Mouse (Mus musculus): ENCODE data around the gene Cmss1. TPM values are rescaled to one million over a fixed set of nuclear protein-coding genes. Genes with fewer than 3 reads are reported as not detected.

Cmss1 gene
- polyA plus RNA-seq, 1 experiment: 36.3 TPM

DNA sequence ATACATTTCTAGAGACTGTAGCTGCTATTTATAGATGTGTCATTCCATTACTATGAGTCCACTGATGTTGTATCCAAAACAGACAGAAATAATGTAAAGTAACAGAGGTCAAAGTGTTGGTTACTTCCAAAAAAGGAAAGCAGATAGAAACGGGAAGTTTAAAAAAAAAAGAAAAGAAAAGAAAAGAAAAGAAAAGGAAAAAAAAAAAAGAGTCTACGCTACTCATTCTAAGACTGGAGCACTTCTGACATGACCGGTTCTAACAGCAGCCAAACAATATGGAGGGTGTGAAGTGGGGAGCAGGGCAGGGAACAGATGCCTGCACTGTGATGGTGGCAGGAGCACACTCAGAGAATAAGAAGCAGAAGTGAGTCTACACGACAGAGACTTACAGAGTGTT, 78.2 kb downstream of the Cmss1 start:
- no peak for TF ChIP-seq FLI1 (IDR thresholded peaks at IDR 0.05; ENCODE audit: low read length)
- no peak for TF ChIP-seq GATA1 (IDR thresholded peaks at IDR 0.05; ENCODE audit: borderline replicate concordance, low read length)
- Histone ChIP-seq H3K4me1 (peaks cover 40% of the 10 kb centered on the region), H3K36me3 (replicated peaks; ENCODE audit: low read length) (no peaks in the 10 kb centered on the region), H3K4me3 (replicated peaks) (no peak overlapping the region), H3K27me3 (replicated peaks) (no peaks in the 10 kb centered on the region), H3K9me3 (no peaks in the 10 kb centered on the region)

- H3K27me3 ChIP-seq (replicated peaks): no peaks in the 10 kb centered on the region
Measured at GRCm38 (mm10) chr16:57526893-57527292, 79.8 kb downstream of the Cmss1 start.

DNA sequence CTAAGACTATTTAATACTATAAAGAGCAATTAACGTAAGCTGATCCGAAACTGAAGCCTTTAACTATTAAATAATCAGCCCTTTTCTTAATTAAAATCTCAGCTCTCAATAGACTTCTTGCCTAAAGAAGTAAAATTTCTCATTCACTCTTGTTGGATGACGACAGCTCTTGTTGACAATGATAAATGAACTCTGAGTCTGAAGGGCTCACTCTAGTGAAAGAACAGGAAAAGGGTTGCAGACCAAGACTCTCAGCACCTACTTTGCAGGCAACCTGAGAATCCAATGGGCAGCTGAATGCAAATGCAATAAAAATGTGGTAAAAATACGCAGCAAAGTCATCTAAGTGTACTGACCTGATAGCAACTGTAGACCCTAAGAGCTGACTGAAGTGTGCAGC, 81.2 kb downstream of the Cmss1 start:
- Histone ChIP-seq H3K36me3 (replicated peaks; ENCODE audit: low read length) (no peaks in the 10 kb centered on the region), H3K27me3 (replicated peaks) (no peaks in the 10 kb centered on the region), H3K4me3 (replicated peaks) (no peak overlapping the region), H3K9me3 (no peaks in the 10 kb centered on the region), H3K4me1 (peaks cover 36% of the 10 kb centered on the region)
- TF ChIP-seq GATA1 (IDR thresholded peaks at IDR 0.05; ENCODE audit: borderline replicate concordance, low read length) (no peak), FLI1 (IDR thresholded peaks at IDR 0.05; ENCODE audit: low read length) (no peak)

More at GRCm38 (mm10) chr16:57526893-57527292, 79.8 kb downstream of the Cmss1 start:
- Histone ChIP-seq H3K9me3 (no peaks in the 10 kb centered on the region), H3K36me3 (replicated peaks; ENCODE audit: low read length) (no peaks in the 10 kb centered on the region), H3K4me1 (peaks cover 40% of the 10 kb centered on the region), H3K4me3 (replicated peaks) (no peak overlapping the region)
- TF ChIP-seq GATA1 (IDR thresholded peaks at IDR 0.05; ENCODE audit: borderline replicate concordance, low read length) (no peak), FLI1 (IDR thresholded peaks at IDR 0.05; ENCODE audit: low read length) (no peak)

GRCm38 (mm10) chr16:57525046-57525445, 81.6 kb downstream of the Cmss1 start:
- H3K9me3 ChIP-seq: no peaks in the 10 kb centered on the region
- H3K36me3 ChIP-seq (replicated peaks; ENCODE audit: low read length): no peaks in the 10 kb centered on the region
- TF ChIP-seq GATA1 (IDR thresholded peaks at IDR 0.05; ENCODE audit: borderline replicate concordance, low read length): no peak
- TF ChIP-seq FLI1 (IDR thresholded peaks at IDR 0.05; ENCODE audit: low read length): no peak
- H3K4me1 ChIP-seq: peaks cover 34% of the 10 kb centered on the region
- H3K27me3 ChIP-seq (replicated peaks): no peaks in the 10 kb centered on the region
- H3K4me3 ChIP-seq (replicated peaks): no peak overlapping the region

- Histone ChIP-seq H3K4me3 (replicated peaks) (no peak overlapping the region), H3K9me3 (no peaks in the 10 kb centered on the region), H3K36me3 (replicated peaks; ENCODE audit: low read length) (no peaks in the 10 kb centered on the region), H3K4me1 (peaks cover 10% of the 10 kb centered on the region), H3K27me3 (replicated peaks) (no peaks in the 10 kb centered on the region)
- TF ChIP-seq FLI1 (IDR thresholded peaks at IDR 0.05; ENCODE audit: low read length): no peak
- TF ChIP-seq GATA1 (IDR thresholded peaks at IDR 0.05; ENCODE audit: borderline replicate concordance, low read length): no peak
Measured at GRCm38 (mm10) chr16:57515636-57516035, 91.0 kb downstream of the Cmss1 start.

DNA sequence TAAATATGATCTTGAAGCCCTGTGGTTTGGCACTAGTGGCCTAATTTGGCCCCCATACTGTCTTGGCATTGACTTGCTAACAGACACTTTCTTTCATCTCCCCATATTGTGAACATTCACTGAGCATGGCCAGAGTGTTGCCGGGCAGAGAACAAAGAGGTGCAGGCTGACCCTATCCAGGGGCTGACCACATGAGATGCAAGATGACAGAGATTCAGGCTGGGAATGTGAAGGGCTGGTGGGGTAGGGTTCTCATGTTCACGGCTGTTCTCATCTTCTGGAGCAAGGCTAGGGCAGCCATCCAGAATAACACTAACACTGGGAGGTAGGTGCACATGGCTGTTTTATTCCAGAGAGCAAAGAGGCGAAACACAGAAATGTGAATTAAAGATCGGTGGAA, 92.3 kb downstream of the Cmss1 start:
- H3K9me3 ChIP-seq: no peaks in the 10 kb centered on the region
- no peaks in the 10 kb centered on the region for H3K36me3 ChIP-seq (replicated peaks; ENCODE audit: low read length)
- TF ChIP-seq GATA1 (IDR thresholded peaks at IDR 0.05; ENCODE audit: borderline replicate concordance, low read length) (no peak), FLI1 (IDR thresholded peaks at IDR 0.05; ENCODE audit: low read length) (no peak)
- H3K27me3 ChIP-seq (replicated peaks): no peaks in the 10 kb centered on the region
- H3K4me1 ChIP-seq: peaks cover 10% of the 10 kb centered on the region
- H3K4me3 ChIP-seq (replicated peaks): no peak overlapping the region

- H3K9me3 ChIP-seq: no peaks in the 10 kb centered on the region
- H3K36me3 ChIP-seq (replicated peaks; ENCODE audit: low read length): no peaks in the 10 kb centered on the region
- no peak overlapping the region for H3K4me3 ChIP-seq (replicated peaks)
- TF ChIP-seq GATA1 (IDR thresholded peaks at IDR 0.05; ENCODE audit: borderline replicate concordance, low read length): no peak
- TF ChIP-seq FLI1 (IDR thresholded peaks at IDR 0.05; ENCODE audit: low read length): no peak
- H3K4me1 ChIP-seq: peaks cover 15% of the 10 kb centered on the region
- H3K27me3 ChIP-seq (replicated peaks): no peaks in the 10 kb centered on the region
Measured at GRCm38 (mm10) chr16:57513562-57513961, 93.1 kb downstream of the Cmss1 start.

DNA sequence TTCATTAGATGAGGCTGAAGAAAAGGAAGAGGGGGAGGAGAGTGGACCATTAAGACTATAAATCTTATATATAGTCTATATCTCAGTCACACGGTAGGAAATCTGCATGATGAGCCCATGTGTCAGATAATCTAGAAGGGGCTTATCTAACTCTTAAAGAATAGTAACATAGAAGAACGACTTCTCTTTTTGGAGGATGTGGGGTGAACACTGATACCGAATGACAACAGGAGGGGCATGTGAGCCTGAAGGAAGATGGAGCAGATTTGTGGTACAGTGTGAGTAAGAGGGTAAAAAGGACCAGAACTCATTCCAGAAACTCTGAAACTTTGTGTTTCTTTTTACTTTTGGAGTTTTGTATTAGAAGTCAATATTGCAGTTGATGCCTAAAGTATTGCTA, 97.6 kb downstream of the Cmss1 start:
- H3K4me3 ChIP-seq (replicated peaks): no peak overlapping the region
- no peaks in the 10 kb centered on the region for H3K27me3 ChIP-seq (replicated peaks)
- peaks cover 17% of the 10 kb centered on the region for H3K4me1 ChIP-seq
- peaks cover 5% of the 10 kb centered on the region for H3K36me3 ChIP-seq (replicated peaks; ENCODE audit: low read length)
- H3K9me3 ChIP-seq: no peaks in the 10 kb centered on the region
- TF ChIP-seq FLI1 (IDR thresholded peaks at IDR 0.05; ENCODE audit: low read length) (no peak), GATA1 (IDR thresholded peaks at IDR 0.05; ENCODE audit: borderline replicate concordance, low read length) (no peak)

DNA sequence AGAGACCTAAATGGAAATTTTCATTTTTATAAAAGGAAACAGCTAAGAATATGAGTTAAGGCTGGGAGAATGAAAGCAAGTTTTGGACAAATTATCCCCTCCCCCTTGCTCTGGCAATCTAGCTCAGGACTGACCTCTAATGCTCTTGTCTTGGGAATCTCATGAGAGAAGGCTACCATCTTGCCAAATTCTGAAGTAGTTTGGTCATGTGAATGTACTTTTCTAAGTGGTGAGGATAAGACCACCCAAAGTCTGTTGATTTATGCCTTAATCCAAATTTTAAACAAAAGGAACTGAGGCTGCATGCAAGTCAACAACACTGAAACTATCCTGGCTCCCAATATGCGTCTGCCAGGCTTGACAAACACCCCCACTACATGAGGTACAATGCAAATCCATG, 98.3 kb downstream of the Cmss1 start:
- TF ChIP-seq GATA1 (IDR thresholded peaks at IDR 0.05; ENCODE audit: borderline replicate concordance, low read length): no peak
- TF ChIP-seq FLI1 (IDR thresholded peaks at IDR 0.05; ENCODE audit: low read length): no peak
- Histone ChIP-seq H3K27me3 (replicated peaks) (no peaks in the 10 kb centered on the region), H3K4me3 (replicated peaks) (peak overlapping the region; percentile 17), H3K36me3 (replicated peaks; ENCODE audit: low read length) (peaks cover 5% of the 10 kb centered on the region), H3K9me3 (no peaks in the 10 kb centered on the region), H3K4me1 (peaks cover 17% of the 10 kb centered on the region)

- Histone ChIP-seq H3K36me3 (replicated peaks; ENCODE audit: low read length) (peaks cover 5% of the 10 kb centered on the region), H3K4me1 (peaks cover 23% of the 10 kb centered on the region), H3K4me3 (replicated peaks) (no peak overlapping the region), H3K27me3 (replicated peaks) (no peaks in the 10 kb centered on the region), H3K9me3 (no peaks in the 10 kb centered on the region)
- TF ChIP-seq GATA1 (IDR thresholded peaks at IDR 0.05; ENCODE audit: borderline replicate concordance, low read length) (no peak), FLI1 (IDR thresholded peaks at IDR 0.05; ENCODE audit: low read length) (no peak)
Measured at GRCm38 (mm10) chr16:57506133-57506532, 100.5 kb downstream of the Cmss1 start.

DNA sequence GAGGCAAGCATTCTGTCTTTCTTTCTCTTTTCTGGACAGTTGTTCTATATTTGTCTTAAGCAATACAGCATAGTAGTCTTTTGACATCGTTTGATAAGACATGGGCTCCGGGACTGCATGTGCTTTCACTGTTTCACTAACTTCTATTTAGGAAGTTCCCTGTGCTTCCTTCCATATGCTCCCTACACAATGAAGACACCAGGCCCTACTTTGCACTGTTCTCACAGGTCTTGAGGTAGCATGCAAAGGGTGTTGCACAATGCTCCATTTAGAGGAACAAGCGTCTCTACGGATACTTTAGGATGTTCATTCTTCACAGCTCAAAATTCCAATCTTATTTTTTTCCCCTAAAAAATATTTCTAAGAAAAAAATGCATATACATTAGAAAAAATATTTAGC, 101.9 kb downstream of the Cmss1 start:
- Histone ChIP-seq H3K36me3 (replicated peaks; ENCODE audit: low read length) (peaks cover 5% of the 10 kb centered on the region), H3K9me3 (no peaks in the 10 kb centered on the region), H3K4me1 (peaks cover 28% of the 10 kb centered on the region), H3K4me3 (replicated peaks) (no peak overlapping the region), H3K27me3 (replicated peaks) (no peaks in the 10 kb centered on the region)
- TF ChIP-seq GATA1 (IDR thresholded peaks at IDR 0.05; ENCODE audit: borderline replicate concordance, low read length) (no peak), FLI1 (IDR thresholded peaks at IDR 0.05; ENCODE audit: low read length) (no peak)

All from megakaryocyte, embryonic 14.5 days (primary cell).